Mouse (Mus musculus): ENCODE measurements around the gene Serpina3n.
"Not testable (repeated sequence)": the region's sequence is repeated elsewhere in the genome, so short reads cannot be mapped to it uniquely, and the experiment has no call there.

DNA sequence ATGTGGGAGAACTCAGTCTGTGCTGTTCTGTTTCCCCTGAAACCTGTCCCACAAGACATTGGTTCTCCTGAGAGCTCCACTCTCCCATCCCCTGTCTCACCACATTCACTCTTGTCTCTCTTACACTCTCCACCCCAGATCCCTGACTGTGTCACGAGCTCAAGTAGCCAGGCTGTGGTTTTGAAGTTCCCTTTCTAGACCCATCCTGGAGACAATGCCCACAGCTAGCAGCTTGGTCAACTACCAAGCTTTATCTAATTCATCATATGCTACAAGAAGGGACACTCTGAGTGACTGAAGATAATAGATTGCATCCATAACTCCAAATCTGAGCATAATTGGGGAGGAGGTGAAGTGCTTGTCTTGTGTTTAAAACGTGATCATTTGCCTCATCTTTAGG lies 15.5 kb upstream of the Serpina3n start:
- TF ChIP-seq POLR2A (IDR thresholded peaks at IDR 0.05; ENCODE audit: borderline replicate concordance, insufficient read depth, low read length); CTCF (IDR thresholded peaks at IDR 0.05; ENCODE audit: borderline replicate concordance, insufficient read depth, low read depth, low read length): not testable (repeated sequence)

Data from cerebellum, adult 2 months (tissue).